Mouse (Mus musculus) urinary bladder, postnatal 36 days (tissue): ENCODE measurements around the gene Col15a1.

Experiments
- DNase-seq, 2 experiments: peaks; one replicate each; pipeline ENCODE4 v3.0.0; 2022; ENCODE audit warnings: low spot score in 2 of 2, mixed read lengths in 1 of 2

Col15a1 gene

GRCm38 (mm10) chr4:47228945-47229344 lies 21.0 kb downstream of the Col15a1 start:
- DNase-seq: no peak

- no peak for DNase-seq
Observed at GRCm38 (mm10) chr4:47230498-47230897, 22.5 kb downstream of the Col15a1 start.

- no peak for DNase-seq
Observed at GRCm38 (mm10) chr4:47231322-47231721, 23.4 kb downstream of the Col15a1 start.

GRCm38 (mm10) chr4:47233192-47233835 lies 25.4 kb downstream of the Col15a1 start:
- peak in 1 of 2 experiments; percentile 61 for DNase-seq

GRCm38 (mm10) chr4:47234667-47235267 lies 26.8 kb downstream of the Col15a1 start:
- DNase-seq: peak; percentile 64 to 84

GRCm38 (mm10) chr4:47235312-47235711 lies 27.4 kb downstream of the Col15a1 start:
- DNase-seq: no peak

- DNase-seq: no peak
Observed at GRCm38 (mm10) chr4:47236104-47236503, 28.1 kb downstream of the Col15a1 start.

GRCm38 (mm10) chr4:47237220-47237619 lies 29.3 kb downstream of the Col15a1 start:
- no peak for DNase-seq

- peak in 1 of 2 experiments; percentile 44 for DNase-seq
Observed at GRCm38 (mm10) chr4:47239114-47239513, 31.2 kb downstream of the Col15a1 start.

GRCm38 (mm10) chr4:47240901-47241300 lies 32.9 kb downstream of the Col15a1 start:
- no peak for DNase-seq

GRCm38 (mm10) chr4:47242127-47242526 lies 34.2 kb downstream of the Col15a1 start:
- no peak for DNase-seq

GRCm38 (mm10) chr4:47244651-47245050 lies 36.7 kb downstream of the Col15a1 start:
- no peak for DNase-seq

- no peak for DNase-seq
Observed at GRCm38 (mm10) chr4:47245621-47246020, 37.7 kb downstream of the Col15a1 start.

GRCm38 (mm10) chr4:47246811-47247210 lies 38.9 kb downstream of the Col15a1 start:
- no peak for DNase-seq

- no peak for DNase-seq
Observed at GRCm38 (mm10) chr4:47247574-47247973, 39.6 kb downstream of the Col15a1 start.

GRCm38 (mm10) chr4:47249193-47249592 lies 41.2 kb downstream of the Col15a1 start:
- no peak for DNase-seq

GRCm38 (mm10) chr4:47251069-47251468 lies 43.1 kb downstream of the Col15a1 start:
- DNase-seq: peak; percentile 69 to 71

- DNase-seq: no peak
Observed at GRCm38 (mm10) chr4:47251693-47252435, 43.9 kb downstream of the Col15a1 start.

- no peak for DNase-seq
Observed at GRCm38 (mm10) chr4:47252627-47253026, 44.7 kb downstream of the Col15a1 start.

GRCm38 (mm10) chr4:47255641-47256040 lies 47.7 kb downstream of the Col15a1 start:
- DNase-seq: peak; percentile 63 to 77

GRCm38 (mm10) chr4:47258201-47258600 lies 50.2 kb downstream of the Col15a1 start:
- DNase-seq: no peak

GRCm38 (mm10) chr4:47261049-47261448 lies 53.1 kb downstream of the Col15a1 start:
- DNase-seq: no peak

GRCm38 (mm10) chr4:47261919-47262318 lies 54.0 kb downstream of the Col15a1 start:
- no peak for DNase-seq
